Mouse (Mus musculus): ENCODE data around the gene Babam2.

DNA sequence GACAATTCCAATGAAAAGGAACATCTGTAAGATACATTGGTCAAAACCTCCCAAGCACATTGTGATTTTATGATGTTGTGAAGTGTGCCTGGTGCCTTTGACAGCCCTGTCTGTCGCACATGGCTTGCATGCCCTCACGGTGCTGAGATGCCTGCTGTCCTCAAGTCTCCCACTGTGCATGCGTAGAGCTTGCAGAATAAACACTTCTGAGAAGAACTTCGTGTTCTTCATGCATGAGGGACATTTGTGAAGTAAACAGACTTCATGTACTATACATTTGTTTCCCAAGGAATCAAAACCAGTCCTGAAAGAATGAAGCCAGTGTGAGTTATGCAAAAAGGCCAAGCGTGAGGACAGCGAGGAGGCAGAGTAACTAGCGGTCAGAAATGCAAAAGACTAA is 208.3 kb downstream of the Babam2 start:
- TF ChIP-seq GATA1 (IDR thresholded peaks at IDR 0.05; ENCODE audit: low read length), result no peak
- no peak for TF ChIP-seq TAL1 (IDR thresholded peaks at IDR 0.05; ENCODE audit: low read length)

Data from erythroblast, embryonic 14.5 days (primary cell).